Mouse (Mus musculus): Measurements from ENCODE around the gene Rhbdd1.
A peak's percentile ranks its signal among the peaks of the same experiment; 100 is the strongest.

Rhbdd1 gene

DNA sequence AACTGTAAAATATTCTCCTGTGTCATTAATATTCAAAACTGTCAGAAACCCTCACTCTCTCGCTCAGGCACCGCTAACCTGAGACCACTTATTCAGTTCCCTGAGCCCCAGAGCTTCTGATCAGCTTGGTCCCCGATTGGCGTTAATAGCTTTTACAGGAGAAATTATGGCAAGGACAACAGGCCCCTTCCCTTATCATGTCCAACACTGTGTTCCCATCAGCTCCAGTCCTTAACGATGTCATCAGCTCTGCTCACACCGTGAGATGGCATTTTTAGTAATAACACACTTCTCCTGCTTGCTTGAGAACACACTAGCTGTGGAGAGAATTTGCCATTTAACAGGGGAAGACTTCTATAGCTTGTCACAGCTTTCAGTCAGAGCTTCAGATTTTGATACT is 48.2 kb downstream of the Rhbdd1 start:
- no peak for DNase-seq

DNA sequence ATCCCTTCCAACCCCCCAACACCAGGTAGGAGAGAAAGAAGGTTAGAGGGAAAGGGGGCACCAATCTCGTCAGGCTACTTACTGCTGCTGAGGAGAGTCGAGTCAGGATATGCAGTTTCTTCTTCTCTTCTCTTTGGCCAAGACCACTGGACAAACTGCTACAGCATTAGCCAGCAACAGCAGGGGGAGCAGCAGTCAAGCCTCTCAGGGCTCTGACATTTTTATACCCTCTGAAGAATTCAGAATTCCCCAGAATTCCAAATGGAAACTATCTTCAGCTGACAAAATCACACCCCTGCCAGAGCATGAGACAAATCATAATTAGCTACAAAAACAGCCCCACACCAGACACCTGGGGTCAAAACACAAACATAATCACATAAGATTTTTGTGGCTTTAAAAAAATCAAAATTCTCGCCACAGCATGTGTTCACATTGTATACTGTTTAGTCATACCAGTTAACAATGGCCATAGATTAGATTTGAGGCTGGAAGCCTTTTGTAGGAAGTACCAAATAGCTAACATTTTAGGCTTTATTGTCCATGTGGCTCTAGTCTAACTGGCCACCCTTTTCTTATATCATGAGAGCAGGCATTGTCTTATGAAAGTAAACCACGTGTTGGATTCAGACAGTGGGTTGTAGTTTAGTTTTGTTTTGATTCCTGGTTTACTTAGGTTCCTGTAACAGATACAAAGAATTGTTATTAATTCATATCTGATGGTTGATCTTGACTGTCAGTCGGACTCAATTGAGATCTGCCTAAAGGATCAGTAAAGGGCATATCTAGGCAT is 55.6 kb downstream of the Rhbdd1 start:
- no peak for DNase-seq

DNA sequence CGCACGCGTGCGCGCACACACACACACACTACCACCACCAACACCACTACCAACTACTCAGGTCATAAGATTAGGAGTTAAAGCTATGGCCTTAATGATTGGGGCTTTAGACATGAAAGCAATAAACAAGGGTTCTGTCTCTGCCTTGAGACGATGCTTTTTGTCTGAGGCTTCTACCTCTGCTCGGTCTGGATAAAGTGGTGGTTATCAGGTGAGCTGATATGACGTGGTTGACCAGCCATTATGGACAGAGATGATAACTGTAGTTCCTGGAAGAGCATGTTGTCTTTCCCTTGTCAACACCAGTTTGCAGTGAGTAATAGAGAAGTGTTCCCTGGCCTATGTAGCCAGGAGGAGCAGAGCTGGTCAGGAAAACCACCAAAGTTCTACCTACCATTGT is 57.7 kb downstream of the Rhbdd1 start:
- DNase-seq: no peak

DNA sequence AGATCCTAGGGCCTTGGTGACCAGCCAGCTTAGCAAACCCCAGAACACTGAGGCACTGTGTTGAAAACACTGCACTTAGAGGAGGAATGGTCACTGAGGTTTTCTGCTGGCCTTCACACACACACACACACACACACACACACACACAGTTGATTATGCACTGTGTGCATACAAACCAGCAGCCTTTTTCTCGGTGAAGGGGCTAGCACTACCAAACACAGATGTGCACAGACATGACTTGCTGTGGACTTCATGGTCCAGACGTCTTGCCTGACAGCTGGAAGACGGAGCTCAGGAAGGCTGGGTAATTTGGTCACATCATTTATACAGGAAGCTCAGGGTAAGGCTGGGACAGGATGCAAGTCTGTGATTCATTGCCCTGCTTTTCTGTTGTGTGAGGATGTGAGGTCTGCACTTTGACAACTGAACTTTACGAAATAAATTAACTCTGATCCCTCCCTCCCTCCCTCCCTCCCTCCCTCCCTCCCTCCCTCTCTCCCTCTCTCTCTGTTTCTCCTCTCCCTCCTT is 58.6 kb downstream of the Rhbdd1 start:
- no peak for DNase-seq

DNA sequence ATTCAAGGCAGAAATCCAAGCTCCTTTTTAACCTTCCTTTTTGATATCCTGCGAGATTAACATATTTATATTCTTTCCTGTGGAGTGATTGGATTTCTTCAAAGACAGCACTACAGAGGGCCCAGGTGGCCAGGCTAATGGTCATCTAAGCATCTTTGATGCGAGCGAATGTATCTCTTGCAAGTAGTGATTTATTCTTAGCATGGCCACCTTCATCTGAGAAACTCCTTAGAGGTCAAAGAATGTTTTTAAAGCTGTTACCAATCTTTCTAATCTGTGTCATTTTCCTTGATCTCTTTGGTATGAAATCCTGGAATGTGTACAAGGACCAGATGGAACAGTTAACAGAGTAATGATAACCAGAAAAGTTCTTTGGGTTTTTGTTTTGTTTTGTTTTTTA is 59.2 kb downstream of the Rhbdd1 start:
- no peak for DNase-seq

DNA sequence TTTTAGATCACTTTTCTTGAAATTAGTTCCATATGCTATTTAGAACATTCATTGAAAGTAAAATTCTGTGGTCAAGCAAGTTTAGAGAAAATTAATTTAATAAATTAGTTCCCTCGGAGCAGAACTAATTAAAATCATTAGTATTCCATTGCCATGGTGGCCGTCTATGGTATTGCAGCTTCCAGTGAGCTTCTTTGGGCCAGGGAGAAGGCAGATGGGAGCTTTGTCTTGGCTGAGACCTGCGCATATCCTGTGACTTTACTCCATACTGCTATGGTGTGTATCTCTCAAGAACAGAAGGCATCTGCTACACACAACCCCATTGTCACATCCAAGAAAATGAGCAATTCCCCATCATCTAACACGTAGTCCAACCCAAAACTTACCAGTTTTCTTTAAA is 65.7 kb downstream of the Rhbdd1 start:
- no peak for DNase-seq

DNA sequence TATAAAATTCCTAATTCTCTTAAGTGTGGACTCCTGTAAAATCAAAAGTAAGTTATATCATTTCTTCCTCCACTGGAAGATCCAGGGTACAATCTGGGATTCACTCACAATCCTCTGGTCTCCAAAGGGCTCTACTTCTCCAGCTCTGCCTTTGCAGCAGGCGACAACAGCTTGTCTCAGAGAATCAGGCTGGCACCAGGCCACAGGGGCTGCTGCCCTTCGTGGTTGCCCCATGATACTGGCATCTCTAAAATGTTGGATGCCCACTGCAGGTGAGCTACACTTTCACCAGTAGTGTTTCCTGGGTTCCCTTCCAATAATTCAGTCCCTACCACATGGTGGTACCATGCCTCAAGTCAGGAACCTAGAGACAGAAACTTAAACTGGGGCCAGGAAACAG is 67.9 kb downstream of the Rhbdd1 start:
- no peak for DNase-seq

DNA sequence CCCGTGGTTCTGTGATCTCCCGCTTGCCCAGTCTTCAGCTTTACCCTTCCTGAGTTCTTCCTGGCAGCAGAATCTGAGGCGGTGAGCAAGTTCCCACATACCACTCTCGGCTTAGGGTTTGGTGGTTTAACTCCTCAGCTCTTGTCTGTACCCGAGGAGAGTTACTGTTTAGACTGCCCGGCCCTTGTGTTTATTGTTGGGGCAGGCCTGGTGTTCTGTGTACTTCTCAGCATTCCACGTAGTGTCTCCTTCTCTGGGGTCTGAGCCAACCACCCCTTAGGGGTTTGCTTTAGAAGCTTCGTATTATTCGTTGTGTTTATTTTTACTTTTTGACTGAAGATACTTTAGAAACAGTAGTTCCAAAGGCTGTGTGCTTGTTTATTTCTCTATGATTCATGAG is 68.8 kb downstream of the Rhbdd1 start:
- peak; percentile 37 for DNase-seq

DNA sequence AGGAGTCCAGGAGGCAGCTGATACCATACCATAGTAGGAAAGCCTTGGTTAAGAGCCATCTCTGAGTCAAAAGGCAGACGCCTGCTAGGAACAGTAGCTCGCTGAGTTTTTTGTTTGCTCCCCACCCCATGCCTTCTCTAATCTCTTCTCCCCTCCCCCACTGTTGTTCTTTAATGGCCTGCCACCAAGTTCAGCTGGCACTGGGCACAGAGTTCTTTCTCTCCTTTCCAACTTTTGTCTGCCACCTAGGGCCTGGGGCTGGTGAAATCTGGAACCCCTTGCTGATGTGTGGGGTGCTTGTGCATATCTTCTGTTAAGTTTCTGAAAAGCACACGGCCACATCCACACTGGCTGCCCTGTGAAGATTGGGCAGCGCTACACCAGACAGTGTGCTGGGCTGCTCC is 69.6 kb downstream of the Rhbdd1 start:
- no peak for DNase-seq

DNA sequence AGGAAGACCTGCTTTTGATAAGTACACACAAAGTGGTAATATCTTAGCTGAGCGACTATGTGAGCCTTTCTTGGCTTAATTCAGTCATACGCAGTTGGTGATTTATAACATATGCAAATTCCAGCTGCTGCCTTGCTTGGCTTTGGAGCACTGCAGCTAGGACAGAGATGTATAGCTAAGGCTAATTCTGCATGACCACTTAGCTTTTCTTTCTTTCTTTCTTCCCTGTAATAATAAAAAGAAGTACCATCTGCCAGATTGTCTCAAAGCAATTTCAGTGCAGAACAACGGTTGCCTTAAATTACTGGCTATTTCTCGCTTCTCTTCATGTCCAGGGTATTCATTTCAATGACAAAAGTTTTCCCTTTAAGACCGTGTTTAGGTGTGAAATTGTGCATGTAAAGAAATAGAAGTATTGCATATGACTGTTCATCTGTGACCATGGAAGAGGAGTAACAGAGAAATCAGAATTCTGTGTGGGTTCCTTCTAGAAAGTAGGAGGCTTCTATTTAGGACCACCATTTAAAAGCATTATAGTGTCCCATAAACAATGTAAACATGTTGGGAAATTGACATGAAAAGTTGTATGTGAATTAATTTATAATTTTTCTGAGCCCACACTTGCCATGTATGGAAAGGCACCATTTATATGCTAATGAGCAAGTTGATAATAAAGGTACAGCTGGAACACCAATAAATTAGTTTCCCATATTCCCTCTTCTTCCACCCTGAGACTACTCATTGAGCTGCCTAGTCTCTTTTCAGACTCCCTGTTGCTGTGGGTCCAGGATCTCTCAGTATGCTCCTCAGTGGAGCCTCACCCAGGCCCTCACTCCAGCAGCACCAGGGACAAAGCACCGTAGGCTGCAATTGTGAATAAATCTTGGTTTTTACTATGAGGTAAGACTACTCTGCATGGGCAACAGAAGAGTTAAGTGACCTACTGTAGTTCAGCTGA is 70.8 kb downstream of the Rhbdd1 start:
- no peak for DNase-seq

DNA sequence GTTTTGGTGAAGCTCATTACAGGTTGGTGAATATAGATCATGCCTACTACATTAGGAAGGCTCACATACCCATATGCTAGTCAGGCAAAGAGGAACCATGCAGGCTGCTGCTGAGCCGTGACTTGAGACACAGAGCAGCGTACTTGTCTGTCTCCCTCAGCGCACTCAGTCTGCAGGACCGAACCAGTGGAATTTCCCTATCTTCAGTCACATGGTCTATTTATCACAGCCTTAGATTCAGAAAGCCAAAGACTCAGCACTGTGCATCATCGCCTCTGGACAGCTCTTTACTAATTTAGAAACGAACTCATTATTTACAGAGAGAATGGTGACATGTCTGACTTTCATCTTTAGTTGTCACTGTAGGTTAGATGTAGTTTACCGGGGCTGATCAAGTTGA is 73.1 kb downstream of the Rhbdd1 start:
- no peak for DNase-seq

DNA sequence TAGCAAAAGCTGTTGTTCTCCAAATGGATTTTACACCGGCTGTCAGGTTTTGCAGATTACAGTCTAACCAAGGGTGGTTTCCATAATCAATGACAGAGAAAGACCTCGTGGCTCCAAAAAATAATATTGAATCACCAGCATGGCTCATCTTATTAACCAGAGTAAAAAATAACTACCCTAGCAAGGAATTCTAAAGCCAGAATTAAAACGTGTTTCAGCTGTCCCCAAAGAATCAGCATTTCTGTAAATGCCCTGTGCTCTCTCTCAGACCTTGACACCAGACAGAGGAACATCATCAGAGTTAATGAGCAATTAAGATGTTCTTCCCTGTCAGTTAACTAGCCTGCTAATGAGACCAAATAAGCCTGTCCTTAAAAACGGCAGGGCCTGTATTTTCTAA is 79.1 kb downstream of the Rhbdd1 start:
- no peak for DNase-seq

DNA sequence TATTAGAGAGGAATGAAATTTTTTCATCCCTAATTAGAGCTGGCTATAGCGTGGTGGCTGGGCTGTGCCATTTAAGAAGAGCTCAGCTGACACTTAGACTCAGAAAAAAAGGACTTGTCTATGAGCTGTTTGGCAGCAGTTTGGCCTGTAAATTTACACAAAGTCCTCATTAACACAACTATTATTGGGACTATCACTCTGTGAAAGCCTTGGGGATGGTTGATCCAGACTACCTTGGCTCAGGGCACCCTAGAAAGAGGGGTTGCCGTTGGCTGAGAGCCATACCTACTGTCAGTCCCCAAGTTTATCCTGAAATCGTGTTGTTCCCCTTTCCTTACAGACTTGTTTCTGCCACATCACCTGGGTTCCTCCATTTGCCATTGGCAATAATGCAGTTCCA is 91.5 kb downstream of the Rhbdd1 start:
- no peak for DNase-seq

DNA sequence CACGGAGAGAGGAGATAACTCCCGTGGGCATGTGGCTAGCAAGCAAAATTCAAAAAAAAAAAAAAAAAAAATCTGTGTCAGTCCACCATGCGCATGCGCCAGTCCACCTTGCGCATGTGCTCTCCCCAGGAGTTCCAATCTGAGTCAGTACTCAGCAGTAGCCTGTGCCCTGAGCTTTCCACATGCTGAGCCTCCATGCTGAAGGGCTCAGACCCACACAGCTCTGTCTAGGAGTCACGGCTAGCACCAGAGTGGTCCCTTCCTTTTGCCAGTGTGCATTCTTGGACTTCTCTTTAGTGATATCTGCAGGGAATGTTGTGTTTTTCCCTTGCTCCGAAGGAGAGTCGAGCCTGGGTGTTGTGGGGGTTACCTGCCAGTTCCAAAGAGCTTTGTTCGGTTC is 93.0 kb downstream of the Rhbdd1 start:
- DNase-seq: no peak

DNA sequence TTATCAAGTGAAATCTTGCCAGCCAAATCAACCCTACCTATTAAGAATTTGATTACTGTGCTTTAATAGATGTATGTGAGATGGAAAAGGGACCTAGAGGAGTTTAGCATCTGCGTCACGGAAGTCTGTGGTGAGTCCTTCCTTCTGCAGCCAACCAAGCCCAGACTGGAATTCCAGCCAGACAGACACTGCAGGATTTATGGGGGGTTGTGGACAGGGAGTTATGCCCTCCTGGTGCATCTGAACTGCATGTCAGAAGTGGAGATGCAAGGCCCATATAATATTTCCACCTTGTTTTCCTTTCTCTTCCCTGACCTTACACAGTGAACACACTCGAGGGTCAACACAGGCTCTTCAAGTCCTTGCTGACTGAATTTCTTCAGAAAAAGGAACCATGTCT is 94.3 kb downstream of the Rhbdd1 start:
- DNase-seq: no peak

DNA sequence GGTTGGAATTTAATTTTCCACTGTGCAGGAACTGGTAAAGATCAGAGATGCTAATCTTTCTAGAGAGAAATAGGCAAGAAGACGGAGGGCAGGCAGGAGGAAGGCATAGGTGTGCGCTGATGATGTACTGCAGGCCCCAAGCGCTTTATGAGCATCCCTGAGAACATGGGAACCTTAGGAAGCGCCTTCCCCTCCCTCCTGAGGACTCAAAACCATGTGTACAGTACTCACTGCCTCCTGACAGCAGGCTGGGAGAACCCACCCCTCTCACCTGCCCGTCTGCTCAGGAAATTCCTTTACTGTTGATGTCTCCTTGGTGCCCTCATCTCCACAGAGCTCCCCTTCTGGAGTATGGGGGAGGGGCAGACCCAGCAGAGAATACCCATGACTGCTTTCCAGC is 95.3 kb downstream of the Rhbdd1 start:
- no peak for DNase-seq

DNA sequence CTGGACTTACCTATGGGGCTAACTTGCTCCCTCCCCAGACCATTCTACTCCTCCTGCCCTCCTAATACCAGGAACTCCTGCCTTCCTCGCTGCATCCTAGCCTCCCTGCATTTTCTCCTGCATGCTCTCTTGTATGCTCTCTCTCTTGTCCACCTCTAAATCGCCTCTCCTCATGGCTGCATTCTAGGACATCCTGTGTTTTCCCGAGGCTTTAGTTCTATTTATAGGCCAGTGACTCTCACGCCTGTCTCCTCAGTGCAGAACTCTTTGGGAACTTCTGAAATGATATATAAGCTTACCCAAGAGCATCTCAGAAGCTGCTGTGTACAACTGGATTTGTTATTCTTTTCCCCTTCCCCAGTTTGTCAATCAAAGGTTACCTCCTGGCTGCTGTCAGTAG is 95.8 kb downstream of the Rhbdd1 start:
- DNase-seq: no peak

DNA sequence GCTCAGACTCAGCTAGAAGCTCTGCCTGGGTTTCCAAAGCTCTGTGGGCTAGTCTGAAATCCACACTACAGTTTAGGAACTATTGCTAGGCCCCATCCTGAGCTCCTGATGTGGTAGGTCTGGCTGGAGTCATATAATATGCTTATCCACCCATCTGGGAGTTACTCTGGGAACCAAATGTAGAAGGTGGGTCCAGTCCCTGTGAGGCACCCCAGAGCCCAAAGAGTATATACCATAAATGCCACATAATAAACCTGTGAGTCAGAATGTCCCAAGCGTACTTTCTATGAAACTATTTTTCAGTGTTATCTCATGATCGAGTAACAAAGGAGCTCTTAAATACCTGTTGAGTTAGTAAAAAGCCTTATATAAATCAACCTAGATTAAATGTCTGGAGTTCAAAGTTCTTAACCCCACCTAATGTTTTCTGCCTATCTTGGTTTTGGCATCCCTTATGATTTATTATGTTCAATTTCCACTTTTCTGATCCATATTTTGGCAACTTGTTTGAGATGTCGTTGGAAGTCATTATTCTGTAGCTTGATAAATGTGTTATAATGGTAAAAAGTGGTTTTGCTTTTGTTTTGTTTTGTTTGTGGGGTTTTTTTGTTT is 98.3 kb downstream of the Rhbdd1 start:
- DNase-seq: no peak

DNA sequence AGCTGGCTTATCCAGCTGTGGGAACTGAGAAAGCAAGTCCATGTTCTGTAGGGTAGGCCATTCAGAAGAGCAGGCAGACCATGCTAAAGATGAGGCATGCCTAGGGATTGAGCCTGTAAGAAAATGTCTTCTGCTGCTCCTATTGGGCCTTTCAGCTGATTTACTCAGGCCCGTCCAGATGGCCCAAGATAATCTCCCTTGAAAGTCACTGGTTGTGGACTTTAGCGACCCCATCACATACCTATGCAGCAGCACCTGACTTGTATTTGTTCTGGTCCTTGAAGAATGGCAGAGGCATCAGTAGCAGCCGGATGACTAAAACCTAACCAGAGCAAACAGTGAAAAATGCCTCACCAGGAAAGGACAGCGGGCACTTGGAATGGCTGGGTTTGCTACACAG is 99.4 kb downstream of the Rhbdd1 start:
- DNase-seq: no peak

DNA sequence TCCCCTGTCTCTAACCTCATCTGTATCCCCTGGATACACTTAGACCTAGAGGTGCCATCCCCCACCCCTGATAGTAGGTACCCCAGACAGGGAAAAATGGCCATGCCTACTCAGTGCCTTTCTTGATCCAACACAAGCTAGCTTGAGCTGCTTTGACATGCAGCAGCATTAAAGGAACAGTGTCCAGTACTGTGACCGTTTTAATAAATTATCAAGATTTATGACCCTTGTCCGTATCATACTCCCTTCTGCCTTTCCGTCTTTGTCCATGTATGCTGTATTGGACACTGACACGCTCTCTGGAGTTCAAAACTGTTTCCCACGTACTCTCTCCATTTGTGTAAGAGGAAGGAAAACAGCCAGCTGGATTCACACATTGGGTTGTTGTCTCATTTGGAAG is 111.5 kb downstream of the Rhbdd1 start:
- no peak for DNase-seq

DNA sequence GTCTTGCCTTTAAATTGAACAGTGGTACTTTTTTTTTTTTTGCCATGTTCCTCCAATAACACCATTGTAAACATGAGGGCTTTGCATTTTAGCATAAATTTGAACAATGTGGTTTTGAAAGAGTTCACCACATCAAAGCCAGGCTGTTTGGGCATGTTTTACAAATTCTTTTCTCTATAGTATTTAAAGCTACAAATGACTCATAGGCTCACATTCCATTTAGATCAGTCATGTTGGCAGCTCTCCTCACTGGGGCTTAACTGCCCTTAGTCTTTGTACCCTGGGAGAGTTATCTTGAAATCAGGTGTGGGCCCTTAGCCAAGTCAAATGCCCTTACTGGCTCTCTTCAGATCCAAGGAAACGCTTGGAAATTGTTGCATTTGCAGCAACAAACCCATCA is 112.8 kb downstream of the Rhbdd1 start:
- DNase-seq: peak; percentile 76

DNA sequence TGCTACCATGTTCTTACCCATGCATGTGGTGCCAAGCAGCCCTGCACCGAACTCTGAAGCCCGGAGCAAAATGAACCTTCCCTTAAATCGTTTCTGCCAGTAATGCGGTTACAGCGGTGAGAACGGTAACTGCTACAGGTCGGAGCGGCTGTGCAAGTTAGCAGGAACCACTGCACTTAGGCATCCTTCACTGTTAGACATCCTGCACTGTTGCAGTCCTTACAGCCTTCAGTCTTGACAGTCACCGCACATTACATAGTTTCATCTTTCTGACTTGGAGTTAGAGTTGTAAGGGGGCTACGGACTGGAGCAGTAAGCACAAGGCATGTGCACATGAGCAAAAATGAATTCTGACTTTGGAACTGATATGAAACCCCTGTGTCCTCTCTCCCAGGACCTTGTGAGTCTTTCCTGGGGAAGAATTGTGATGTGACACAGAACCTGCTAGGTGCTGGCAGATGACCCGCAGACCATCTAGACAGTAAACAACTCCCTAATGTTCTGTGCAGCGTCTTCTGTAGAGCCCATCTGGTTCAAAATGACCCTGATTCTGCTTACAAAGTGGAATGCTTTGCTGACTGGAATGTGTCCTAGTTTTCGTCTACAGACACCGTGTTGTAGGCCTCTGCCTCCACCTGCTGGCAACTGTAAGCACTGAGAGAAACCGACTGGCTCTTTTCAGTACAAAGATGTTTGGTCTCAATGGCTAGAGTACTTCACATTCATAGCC is 116.8 kb downstream of the Rhbdd1 start:
- peak; percentile 78 for DNase-seq

DNA sequence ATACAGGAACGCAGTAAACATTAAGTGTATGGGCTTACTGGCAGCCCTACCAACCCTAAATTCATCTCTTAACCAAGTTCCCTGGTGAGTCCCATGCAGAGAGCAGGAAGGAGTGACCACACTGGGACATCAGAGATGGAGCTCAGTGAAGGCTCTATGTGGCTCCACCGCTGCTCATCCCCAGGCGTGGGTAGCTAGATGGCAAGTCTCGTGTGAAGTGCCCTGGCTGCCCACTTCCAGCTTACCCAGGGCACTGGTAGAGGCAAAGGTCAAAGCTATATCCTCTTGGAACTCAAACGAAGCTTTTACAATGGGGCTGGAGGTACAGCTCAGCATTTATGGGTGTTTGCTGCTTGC is 117.4 kb downstream of the Rhbdd1 start:
- DNase-seq: no peak

Measured in lung, postnatal 10 days (tissue).